Mouse (Mus musculus): ENCODE data around the gene Rnase2b.

- TF ChIP-seq POLR2A (IDR thresholded peaks at IDR 0.05; ENCODE audit: extremely low read depth, insufficient read depth, low read length) (no peak), CTCF (IDR thresholded peaks at IDR 0.05; ENCODE audit: extremely low read depth, insufficient read depth, low read length) (no peak)
These were observed 12.9 kb upstream of the Rnase2b start for GRCm38 (mm10) chr14:51149164-51149563.
